Mouse (Mus musculus) inflammation-experienced regulatory T-cells, adult 6 months (primary cell): Measurements from ENCODE around the gene Gmds. TPM values are rescaled to one million over a fixed set of nuclear protein-coding genes. Genes with fewer than 3 reads are reported as not detected.

Source experiments
- ATAC-seq: one replicate; pipeline ENCODE4 v1.8.0; 2017
- polyA plus RNA-seq, 3 experiments: library from polyadenylated mRNA; unstranded; fragments of 100-300 nt; shearing (Covaris generic); gene quantifications; one replicate each; pipeline ENCODE4 v1.2.1; 2017

Gmds gene
- polyA plus RNA-seq, 3 experiments from 2014 or later, result 17.2 to 26.3 (median 21.8) TPM

GRCm38 (mm10) chr13:32266721-32267120 is 71.8 kb downstream of the Gmds start:
- ATAC-seq, result no peak

- no peak for ATAC-seq
Measured at GRCm38 (mm10) chr13:32256121-32256520, 82.4 kb downstream of the Gmds start.

- no peak for ATAC-seq
Measured at GRCm38 (mm10) chr13:32252276-32252675, 86.3 kb downstream of the Gmds start.

- ATAC-seq, result no peak
Measured at GRCm38 (mm10) chr13:32242200-32242599, 96.3 kb downstream of the Gmds start.

GRCm38 (mm10) chr13:32236269-32236678 is 102.3 kb downstream of the Gmds start:
- no peak for ATAC-seq

GRCm38 (mm10) chr13:32235046-32235445 is 103.5 kb downstream of the Gmds start:
- no peak for ATAC-seq

GRCm38 (mm10) chr13:32234019-32234418 is 104.5 kb downstream of the Gmds start:
- no peak for ATAC-seq

GRCm38 (mm10) chr13:32232391-32232790 is 106.1 kb downstream of the Gmds start:
- ATAC-seq, result no peak

- ATAC-seq, result no peak
Measured at GRCm38 (mm10) chr13:32231956-32232355, 106.6 kb downstream of the Gmds start.

GRCm38 (mm10) chr13:32227874-32228562 is 110.5 kb downstream of the Gmds start:
- ATAC-seq, result no peak

GRCm38 (mm10) chr13:32217647-32218046 is 120.9 kb downstream of the Gmds start:
- no peak for ATAC-seq

GRCm38 (mm10) chr13:32213702-32214452 is 124.7 kb downstream of the Gmds start:
- no peak for ATAC-seq

GRCm38 (mm10) chr13:32212125-32212524 is 126.4 kb downstream of the Gmds start:
- ATAC-seq, result no peak

GRCm38 (mm10) chr13:32207172-32207908 is 131.2 kb downstream of the Gmds start:
- no peak for ATAC-seq

GRCm38 (mm10) chr13:32179906-32180305 is 158.6 kb downstream of the Gmds start:
- ATAC-seq, result no peak

GRCm38 (mm10) chr13:32178682-32179081 is 159.9 kb downstream of the Gmds start:
- no peak for ATAC-seq

- ATAC-seq, result no peak
Measured at GRCm38 (mm10) chr13:32177852-32178453, 160.6 kb downstream of the Gmds start.

GRCm38 (mm10) chr13:32175028-32175427 is 163.5 kb downstream of the Gmds start:
- no peak for ATAC-seq

GRCm38 (mm10) chr13:32169173-32169572 is 169.4 kb downstream of the Gmds start:
- ATAC-seq, result no peak

- no peak for ATAC-seq
Measured at GRCm38 (mm10) chr13:32167806-32168205, 170.7 kb downstream of the Gmds start.

- ATAC-seq, result no peak
Measured at GRCm38 (mm10) chr13:32165581-32165980, 173.0 kb downstream of the Gmds start.

- no peak for ATAC-seq
Measured at GRCm38 (mm10) chr13:32161567-32161966, 177.0 kb downstream of the Gmds start.

GRCm38 (mm10) chr13:32158240-32158639 is 180.3 kb downstream of the Gmds start:
- ATAC-seq, result no peak
